Mouse (Mus musculus) cerebellum, postnatal 4 days (tissue): ENCODE data around the gene Slc16a6.

Experiments used
- DNase-seq, 2 experiments: peaks; one replicate each; pipeline ENCODE4 v3.0.0; 2022; ENCODE audit warnings: low spot score in 2 of 2, mixed read lengths in 1 of 2

Slc16a6 gene

GRCm38 (mm10) chr11:109416709-109417420 lies 56.5 kb downstream of the Slc16a6 start:
- DNase-seq, result no peak

GRCm38 (mm10) chr11:109414802-109415201 lies 58.6 kb downstream of the Slc16a6 start:
- DNase-seq, result no peak

GRCm38 (mm10) chr11:109413617-109414016 lies 59.8 kb downstream of the Slc16a6 start, which contains the start of gene 9930022D16Rik:
Gene 9930022D16Rik, plus strand, starts transcription at chr11:109413917.
- no peak for DNase-seq

- DNase-seq, result no peak
These were observed 63.0 kb downstream of the Slc16a6 start for GRCm38 (mm10) chr11:109410197-109410980.

DNA sequence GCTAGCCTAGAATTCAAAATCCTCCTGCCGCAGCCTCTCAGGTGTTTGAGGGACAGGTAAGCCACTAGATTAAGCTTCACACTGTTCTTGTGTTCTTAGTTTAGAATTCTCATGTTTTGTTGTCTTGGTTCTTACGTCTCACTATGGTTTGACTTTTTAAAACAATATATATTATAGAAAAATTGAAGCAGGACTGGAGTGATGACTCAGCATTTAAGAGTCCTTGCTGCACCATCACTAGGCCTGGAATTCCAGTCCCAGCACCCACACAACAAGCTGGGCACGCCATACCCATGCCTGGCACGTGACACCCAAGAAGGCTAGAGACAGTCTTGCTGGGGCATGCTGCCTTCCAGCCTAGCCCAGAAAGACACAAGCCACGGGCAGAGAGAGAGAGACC lies 67.0 kb downstream of the Slc16a6 start:
- DNase-seq, result no peak
